Mouse (Mus musculus): ENCODE measurements at regions not wholly inside any gene's neighbourhood (a gene's known extent, or its start where the extent isn't known, plus 50 kb on each side); places are given as distances from the start of the nearest gene placed in this dataset.
"Not testable (repeated sequence)": the region's sequence is repeated elsewhere in the genome, so short reads cannot be mapped to it uniquely, and the experiment has no call there.

- Histone ChIP-seq H3K36me3 (ENCODE audit: control insufficient read depth, insufficient read depth, low read length) (no peaks in the 10 kb centered on the region), H3K4me3 (ENCODE audit: low read depth, low read length) (no peak overlapping the region), H3K27ac (ENCODE audit: low read length) (no peak overlapping the region), H3K27me3 (ENCODE audit: control insufficient read depth, insufficient read depth, low read depth, low read length) (no peaks in the 10 kb centered on the region), H3K4me1 (ENCODE audit: control insufficient read depth, insufficient read depth, low read length) (peaks cover 4% of the 10 kb centered on the region; the same call in 1 of the 2 replicates), H3K9me3 (replicated peaks; ENCODE audit: control insufficient read depth, low read length, poor library complexity, severe bottlenecking) (no peaks in the 10 kb centered on the region), H3K9ac (ENCODE audit: low read depth, low read length) (no peak overlapping the region), H3K4me2 (ENCODE audit: low read length) (no peak overlapping the region)
- WGBS: 11% methylated on average over 5 of the region's 5 CpGs
- ATAC-seq: peak; percentile 95
Observed at GRCm38 (mm10) chr15:44851346-44852064, 4717.3 kb downstream of the 9330182O14Rik start.

- no peaks in the 10 kb centered on the region for H3K36me3 ChIP-seq (ENCODE audit: control insufficient read depth, insufficient read depth, low read length)
- 46% methylated on average over 1 of the region's 1 CpGs for WGBS
- no peak overlapping the region for H3K9ac ChIP-seq (ENCODE audit: low read depth, low read length)
- no peak overlapping the region for H3K4me2 ChIP-seq (ENCODE audit: low read length)
- H3K4me1 ChIP-seq (ENCODE audit: control insufficient read depth, insufficient read depth, low read length): no peaks in the 10 kb centered on the region
- H3K4me3 ChIP-seq (ENCODE audit: low read depth, low read length): no peak overlapping the region
- no peak for ATAC-seq
- no peaks in the 10 kb centered on the region for H3K9me3 ChIP-seq (replicated peaks; ENCODE audit: control insufficient read depth, low read length, poor library complexity, severe bottlenecking)
- no peak overlapping the region for H3K27ac ChIP-seq (ENCODE audit: low read length)
- no peaks in the 10 kb centered on the region for H3K27me3 ChIP-seq (ENCODE audit: control insufficient read depth, insufficient read depth, low read depth, low read length)
Observed at GRCm38 (mm10) chr15:44857080-44857479, 4722.9 kb downstream of the 9330182O14Rik start.

GRCm38 (mm10) chr15:44859369-44859768 lies 4725.2 kb downstream of the 9330182O14Rik start:
- Histone ChIP-seq H3K27ac (ENCODE audit: low read length) (no peak overlapping the region), H3K4me2 (ENCODE audit: low read length) (no peak overlapping the region), H3K27me3 (ENCODE audit: control insufficient read depth, insufficient read depth, low read depth, low read length) (no peaks in the 10 kb centered on the region), H3K9ac (ENCODE audit: low read depth, low read length) (no peak overlapping the region), H3K9me3 (replicated peaks; ENCODE audit: control insufficient read depth, low read length, poor library complexity, severe bottlenecking) (no peaks in the 10 kb centered on the region), H3K4me3 (ENCODE audit: low read depth, low read length) (no peak overlapping the region), H3K4me1 (ENCODE audit: control insufficient read depth, insufficient read depth, low read length) (no peaks in the 10 kb centered on the region), H3K36me3 (ENCODE audit: control insufficient read depth, insufficient read depth, low read length) (no peaks in the 10 kb centered on the region)
- 64% methylated on average over 3 of the region's 3 CpGs for WGBS
- ATAC-seq: no peak

- Histone ChIP-seq H3K9ac (ENCODE audit: low read depth, low read length) (no peak overlapping the region), H3K36me3 (ENCODE audit: control insufficient read depth, insufficient read depth, low read length) (no peaks in the 10 kb centered on the region), H3K27ac (ENCODE audit: low read length) (no peak overlapping the region), H3K9me3 (replicated peaks; ENCODE audit: control insufficient read depth, low read length, poor library complexity, severe bottlenecking) (no peaks in the 10 kb centered on the region), H3K27me3 (ENCODE audit: control insufficient read depth, insufficient read depth, low read depth, low read length) (no peaks in the 10 kb centered on the region), H3K4me3 (ENCODE audit: low read depth, low read length) (no peak overlapping the region), H3K4me1 (ENCODE audit: control insufficient read depth, insufficient read depth, low read length) (no peaks in the 10 kb centered on the region), H3K4me2 (ENCODE audit: low read length) (no peak overlapping the region)
- peak; percentile 88 for ATAC-seq
- WGBS: 44% methylated on average over 1 of the region's 1 CpGs
Observed at GRCm38 (mm10) chr15:44860204-44860806, 4726.1 kb downstream of the 9330182O14Rik start.

- Histone ChIP-seq H3K27ac (ENCODE audit: low read length) (no peak overlapping the region), H3K36me3 (ENCODE audit: control insufficient read depth, insufficient read depth, low read length) (no peaks in the 10 kb centered on the region), H3K4me2 (ENCODE audit: low read length) (no peak overlapping the region), H3K9ac (ENCODE audit: low read depth, low read length) (no peak overlapping the region), H3K9me3 (replicated peaks; ENCODE audit: control insufficient read depth, low read length, poor library complexity, severe bottlenecking) (no peaks in the 10 kb centered on the region), H3K4me1 (ENCODE audit: control insufficient read depth, insufficient read depth, low read length) (no peaks in the 10 kb centered on the region; the same call in 1 of the 2 replicates), H3K27me3 (ENCODE audit: control insufficient read depth, insufficient read depth, low read depth, low read length) (no peaks in the 10 kb centered on the region), H3K4me3 (ENCODE audit: low read depth, low read length) (no peak overlapping the region)
- WGBS: 77% methylated on average over 3 of the region's 3 CpGs
- no peak for ATAC-seq
Observed at GRCm38 (mm10) chr15:44868537-44868936, 4734.4 kb downstream of the 9330182O14Rik start.

- peak; percentile 28; the same call in 1 of the 2 replicates for ATAC-seq
- H3K9ac ChIP-seq (ENCODE audit: low read depth, low read length): no peak overlapping the region
- H3K27ac ChIP-seq (ENCODE audit: low read length): no peak overlapping the region
- WGBS: 70% methylated on average over 4 of the region's 4 CpGs
- no peaks in the 10 kb centered on the region for H3K36me3 ChIP-seq (ENCODE audit: control insufficient read depth, insufficient read depth, low read length)
- H3K4me2 ChIP-seq (ENCODE audit: low read length): no peak overlapping the region
- no peak overlapping the region for H3K4me3 ChIP-seq (ENCODE audit: low read depth, low read length)
- H3K9me3 ChIP-seq (replicated peaks; ENCODE audit: control insufficient read depth, low read length, poor library complexity, severe bottlenecking): no peaks in the 10 kb centered on the region
- H3K4me1 ChIP-seq (ENCODE audit: control insufficient read depth, insufficient read depth, low read length): no peaks in the 10 kb centered on the region; the same call in 1 of the 2 replicates
- no peaks in the 10 kb centered on the region for H3K27me3 ChIP-seq (ENCODE audit: control insufficient read depth, insufficient read depth, low read depth, low read length)
Observed at GRCm38 (mm10) chr15:44869023-44869422, 4734.9 kb downstream of the 9330182O14Rik start.

GRCm38 (mm10) chr15:44869672-44870071 lies 4735.5 kb downstream of the 9330182O14Rik start:
- H3K9me3 ChIP-seq (replicated peaks; ENCODE audit: control insufficient read depth, low read length, poor library complexity, severe bottlenecking): no peaks in the 10 kb centered on the region
- H3K4me2 ChIP-seq (ENCODE audit: low read length): no peak overlapping the region
- no peak overlapping the region for H3K27ac ChIP-seq (ENCODE audit: low read length)
- H3K4me1 ChIP-seq (ENCODE audit: control insufficient read depth, insufficient read depth, low read length): no peaks in the 10 kb centered on the region; the same call in 1 of the 2 replicates
- ATAC-seq: no peak
- 85% methylated on average over 2 of the region's 2 CpGs for WGBS
- H3K36me3 ChIP-seq (ENCODE audit: control insufficient read depth, insufficient read depth, low read length): no peaks in the 10 kb centered on the region
- no peak overlapping the region for H3K4me3 ChIP-seq (ENCODE audit: low read depth, low read length)
- H3K27me3 ChIP-seq (ENCODE audit: control insufficient read depth, insufficient read depth, low read depth, low read length): no peaks in the 10 kb centered on the region
- H3K9ac ChIP-seq (ENCODE audit: low read depth, low read length): no peak overlapping the region

GRCm38 (mm10) chr15:44870934-44871333 lies 4736.8 kb downstream of the 9330182O14Rik start:
- not testable (repeated sequence) for H3K4me2 ChIP-seq (ENCODE audit: low read length); H3K9me3 ChIP-seq (replicated peaks; ENCODE audit: control insufficient read depth, low read length, poor library complexity, severe bottlenecking); H3K4me1 ChIP-seq (ENCODE audit: control insufficient read depth, insufficient read depth, low read length); ATAC-seq; H3K9ac ChIP-seq (ENCODE audit: low read depth, low read length); H3K27ac ChIP-seq (ENCODE audit: low read length); H3K4me3 ChIP-seq (ENCODE audit: low read depth, low read length); H3K27me3 ChIP-seq (ENCODE audit: control insufficient read depth, insufficient read depth, low read depth, low read length); H3K36me3 ChIP-seq (ENCODE audit: control insufficient read depth, insufficient read depth, low read length)
- 85% methylated on average over 3 of the region's 3 CpGs for WGBS

GRCm38 (mm10) chr15:44882219-44882618 lies 4748.1 kb downstream of the 9330182O14Rik start:
- Histone ChIP-seq H3K4me2 (ENCODE audit: low read length) (no peak overlapping the region), H3K4me3 (ENCODE audit: low read depth, low read length) (no peak overlapping the region), H3K27me3 (ENCODE audit: control insufficient read depth, insufficient read depth, low read depth, low read length) (no peaks in the 10 kb centered on the region), H3K27ac (ENCODE audit: low read length) (no peak overlapping the region), H3K4me1 (ENCODE audit: control insufficient read depth, insufficient read depth, low read length) (no peaks in the 10 kb centered on the region), H3K9ac (ENCODE audit: low read depth, low read length) (no peak overlapping the region), H3K9me3 (replicated peaks; ENCODE audit: control insufficient read depth, low read length, poor library complexity, severe bottlenecking) (no peaks in the 10 kb centered on the region), H3K36me3 (ENCODE audit: control insufficient read depth, insufficient read depth, low read length) (peaks cover 4% of the 10 kb centered on the region; the same call in 1 of the 2 replicates)
- ATAC-seq: no peak
- 87% methylated on average over 4 of the region's 4 CpGs for WGBS
